Mouse (Mus musculus) ES-E14 (cell line): ENCODE measurements at regions not wholly inside any gene's neighbourhood (a gene's known extent, or its start where the extent isn't known, plus 50 kb on each side); places are given as distances from the start of the nearest gene placed in this dataset.

ENCODE experiments used
- DNase-seq: peaks from one replicate; pipeline ENCODE4 v3.0.0-alpha.2; 2013; ENCODE audit warnings: low read depth, low spot score
- H3K27ac ChIP-seq: 2 replicates; pipeline ENCODE4 v1.5.1; 2012; ENCODE audit warnings: low read depth, mild to moderate bottlenecking, low read length, moderate library complexity, mixed read lengths; ENCODE audit not compliant: poor library complexity, insufficient read depth, severe bottlenecking
- H3K36me3 ChIP-seq: 2 replicates; pipeline ENCODE4 v1.6.1; 2012; ENCODE audit warnings: mild to moderate bottlenecking, low read length, moderate library complexity, mixed read lengths; ENCODE audit not compliant: control insufficient read depth, poor library complexity, insufficient read depth, severe bottlenecking
- H3K4me1 ChIP-seq, 2 experiments: fragments of 150-350 bp in 1 of 2; sonication (generic) in 1 of 2; 2 replicates each; pipeline ENCODE4 v1.6.1; 2012; ENCODE audit warnings: low read length in 2 of 2, mild to moderate bottlenecking in 1 of 2, mixed read lengths in 1 of 2; ENCODE audit not compliant: control insufficient read depth in 2 of 2, insufficient read depth in 2 of 2, poor library complexity in 1 of 2
- H3K4me3 ChIP-seq, 2 experiments: fragments of 150-350 bp in 1 of 2; sonication (generic) in 1 of 2; 2 replicates each; pipeline ENCODE4 v1.5.1; 2012; ENCODE audit warnings: low read length in 2 of 2, low read depth in 1 of 2, mild to moderate bottlenecking in 1 of 2, mixed read lengths in 1 of 2; ENCODE audit not compliant: insufficient read depth in 1 of 2, poor library complexity in 1 of 2, severe bottlenecking in 1 of 2
- H3K9ac ChIP-seq: 2 replicates; pipeline ENCODE4 v1.6.1; 2012; ENCODE audit warnings: low read depth, mild to moderate bottlenecking, low read length, mixed read lengths; ENCODE audit not compliant: poor library complexity, insufficient read depth, severe bottlenecking
- H3K9me3 ChIP-seq: fragments of 150-350 bp; sonication (generic); 2 replicates; pipeline ENCODE4 v1.6.1; 2012; ENCODE audit warnings: low read depth, mild to moderate bottlenecking, low read length; ENCODE audit not compliant: control insufficient read depth, insufficient read depth
- CHD2 ChIP-seq: IDR thresholded peaks from 2 replicates; pipeline ENCODE4 v1.6.1; 2014; ENCODE audit warnings: mild to moderate bottlenecking, low read depth, low read length, inconsistent platforms
- HCFC1 ChIP-seq: IDR thresholded peaks from 2 replicates; pipeline ENCODE4 v1.6.1; 2012; ENCODE audit warnings: low read length, inconsistent platforms, borderline replicate concordance; ENCODE audit not compliant: insufficient read depth
- MAFK ChIP-seq: IDR thresholded peaks from 2 replicates; pipeline ENCODE4 v1.6.1; 2014; ENCODE audit warnings: mild to moderate bottlenecking, low read depth, low read length, inconsistent platforms; ENCODE audit not compliant: insufficient read depth
- ZC3H11A ChIP-seq: IDR thresholded peaks from 2 replicates; pipeline ENCODE4 v1.6.1; 2012; ENCODE audit warnings: low read depth, mild to moderate bottlenecking, inconsistent platforms, low read length, borderline replicate concordance
- ZNF384 ChIP-seq: IDR thresholded peaks from 2 replicates; pipeline ENCODE4 v1.6.1; 2012; ENCODE audit warnings: low read depth, low read length, inconsistent platforms
- in situ Hi-C, 2 experiments: fragments of 600-800 bp; cut with MboI; formaldehyde crosslinking; loops; one replicate each; pipeline ENCODE4 v1.15.1; 2025; ENCODE audit warnings: low sequenced_read_pairs in 2 of 2, inconsistent platforms in 1 of 2; ENCODE audit not compliant: unreplicated experiment in 2 of 2

DNA sequence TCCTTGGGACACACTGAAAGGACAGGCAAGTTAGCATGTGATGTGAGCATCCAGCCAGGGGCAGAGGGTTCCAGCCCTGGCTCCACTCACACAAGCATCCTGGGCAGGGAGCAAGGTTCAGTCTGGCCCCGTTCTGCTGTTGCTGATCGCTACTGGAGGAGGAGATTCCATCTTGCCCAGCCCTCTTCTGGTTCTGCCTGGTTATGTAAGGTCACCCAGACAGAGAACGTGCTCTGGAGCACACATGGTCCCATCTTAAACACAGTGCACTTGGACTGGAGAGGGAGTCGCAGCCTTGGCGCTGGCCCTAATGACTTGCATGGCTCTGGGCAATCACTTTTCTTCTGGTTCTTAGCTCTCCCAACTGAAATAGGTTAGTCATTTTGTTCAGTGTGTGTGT lies 96.2 kb upstream of the Tnp1 start:
- no peaks in the 10 kb centered on the region for H3K36me3 ChIP-seq
- in situ Hi-C loops: no loop called here
- no peak overlapping the region for H3K9ac ChIP-seq
- no peaks in the 10 kb centered on the region for H3K4me1 ChIP-seq
- TF ChIP-seq ZC3H11A: no peak
- TF ChIP-seq CHD2: no peak
- no peak for TF ChIP-seq MAFK
- TF ChIP-seq ZNF384: no peak
- TF ChIP-seq HCFC1: no peak
- H3K4me3 ChIP-seq: no peak overlapping the region
- no peaks in the 10 kb centered on the region for H3K9me3 ChIP-seq
- no peak overlapping the region for H3K27ac ChIP-seq
- no peak for DNase-seq

DNA sequence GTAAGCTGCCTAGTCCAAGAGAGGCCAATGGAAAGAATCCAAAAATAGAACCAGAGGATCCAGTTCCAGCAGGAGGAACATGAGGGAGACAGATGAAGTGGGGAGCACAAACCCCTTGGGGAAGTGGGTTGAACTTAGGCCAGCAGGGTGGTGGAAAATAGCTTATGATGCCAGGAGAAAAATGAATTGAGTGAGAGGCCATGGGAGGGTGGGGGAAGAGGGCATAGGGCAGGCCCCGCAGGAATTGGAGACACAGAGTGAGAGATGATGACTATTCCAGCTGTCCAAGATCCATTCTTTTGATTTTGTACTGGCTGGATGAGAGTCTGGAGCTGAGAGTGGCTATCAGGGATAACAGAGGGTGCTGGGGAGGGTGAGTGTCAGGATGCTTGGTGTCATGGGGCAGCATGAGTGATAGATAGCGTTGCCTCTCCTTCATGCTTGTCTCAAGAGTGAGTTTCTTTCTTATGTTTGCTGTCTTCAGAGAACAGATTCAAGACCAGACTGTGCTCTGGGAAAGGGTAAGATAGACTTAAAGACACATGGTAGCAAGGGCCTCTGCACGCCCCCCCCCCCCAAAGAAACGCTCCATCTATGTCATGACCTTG lies 90.3 kb upstream of the Tnp1 start:
- H3K4me1 ChIP-seq: no peaks in the 10 kb centered on the region

DNA sequence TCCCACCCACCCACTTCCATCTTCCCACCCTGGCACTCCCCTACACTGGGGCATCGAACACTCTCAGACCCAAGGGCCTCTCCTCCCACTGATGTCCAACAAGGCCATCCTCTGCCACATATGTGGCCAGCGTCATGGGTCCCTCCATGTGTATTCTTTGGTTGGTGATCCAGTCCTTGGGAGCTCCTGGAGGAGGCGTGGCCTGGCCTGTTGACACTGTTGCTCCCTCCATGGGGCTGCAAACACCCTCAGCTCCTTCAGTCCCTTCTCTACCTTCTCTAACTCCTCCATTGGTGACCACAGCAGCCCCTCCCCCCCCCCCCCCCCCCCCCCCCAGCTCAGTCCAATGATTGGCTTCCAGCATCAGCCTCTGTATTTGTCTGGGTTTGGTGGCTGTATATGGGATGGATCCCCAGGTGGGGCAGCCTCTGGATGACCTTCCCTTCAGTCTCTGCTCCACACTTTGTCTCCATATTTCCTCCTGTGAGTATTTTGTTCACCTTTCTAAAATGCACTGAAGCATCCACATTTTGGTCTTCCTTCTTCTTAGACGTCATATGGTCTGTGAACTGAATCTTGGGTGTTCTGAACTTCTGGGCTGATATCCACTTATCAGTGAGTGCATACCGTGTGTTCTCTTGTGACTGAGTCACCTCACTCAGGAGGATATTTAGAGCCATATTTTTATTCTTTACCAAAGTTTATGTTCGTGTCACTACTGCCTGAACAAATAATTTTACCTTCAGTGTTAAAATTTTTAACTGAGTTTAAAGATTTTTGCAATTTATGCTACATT lies 82.1 kb upstream of the Tnp1 start:
- Histone ChIP-seq H3K27ac (no peak overlapping the region), H3K4me1 (no peaks in the 10 kb centered on the region), H3K4me3 (no peak overlapping the region), H3K36me3 (no peaks in the 10 kb centered on the region), H3K9ac (no peak overlapping the region), H3K9me3 (no peaks in the 10 kb centered on the region)
- in situ Hi-C loops: no loop called here
- no peak for TF ChIP-seq CHD2
- DNase-seq: no peak

More for the DNA sequence above, 90.3 kb upstream of the Tnp1 start:
- H3K4me3 ChIP-seq: no peak overlapping the region
- no peak overlapping the region for H3K27ac ChIP-seq
- in situ Hi-C loops: no loop called here
- no peaks in the 10 kb centered on the region for H3K36me3 ChIP-seq
- TF ChIP-seq MAFK: no peak
- TF ChIP-seq ZC3H11A: no peak
- TF ChIP-seq HCFC1: no peak
- TF ChIP-seq ZNF384: no peak
- TF ChIP-seq CHD2: no peak
- no peaks in the 10 kb centered on the region for H3K9me3 ChIP-seq
- no peak overlapping the region for H3K9ac ChIP-seq
- DNase-seq: no peak

DNA sequence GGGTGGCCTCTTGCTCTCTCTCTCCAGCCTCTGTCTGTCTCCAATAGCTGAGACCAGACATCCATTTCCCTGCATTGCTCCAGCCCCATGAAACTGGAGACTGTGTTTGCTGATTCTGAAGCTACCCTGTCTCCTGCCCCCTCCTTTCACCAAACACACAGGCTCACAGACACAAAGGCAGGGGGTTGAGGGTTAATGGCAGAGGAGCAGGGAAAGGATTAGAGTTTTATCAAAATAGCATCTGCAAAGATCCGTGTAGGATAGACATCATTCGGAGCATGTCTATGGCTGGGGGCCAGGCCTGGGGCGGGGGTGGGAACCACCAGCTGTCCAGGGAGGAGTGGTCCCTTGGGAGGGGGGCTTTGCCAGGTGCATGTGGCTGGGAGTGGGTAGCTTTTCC lies 73.9 kb upstream of the Tnp1 start:
- Histone ChIP-seq H3K9ac (no peak overlapping the region), H3K4me1 (no peaks in the 10 kb centered on the region), H3K36me3 (no peaks in the 10 kb centered on the region), H3K4me3 (no peak overlapping the region), H3K27ac (no peak overlapping the region), H3K9me3 (no peaks in the 10 kb centered on the region)
- in situ Hi-C loops: no loop called here
- DNase-seq: no peak
- no peak for TF ChIP-seq HCFC1
- TF ChIP-seq ZNF384: no peak

DNA sequence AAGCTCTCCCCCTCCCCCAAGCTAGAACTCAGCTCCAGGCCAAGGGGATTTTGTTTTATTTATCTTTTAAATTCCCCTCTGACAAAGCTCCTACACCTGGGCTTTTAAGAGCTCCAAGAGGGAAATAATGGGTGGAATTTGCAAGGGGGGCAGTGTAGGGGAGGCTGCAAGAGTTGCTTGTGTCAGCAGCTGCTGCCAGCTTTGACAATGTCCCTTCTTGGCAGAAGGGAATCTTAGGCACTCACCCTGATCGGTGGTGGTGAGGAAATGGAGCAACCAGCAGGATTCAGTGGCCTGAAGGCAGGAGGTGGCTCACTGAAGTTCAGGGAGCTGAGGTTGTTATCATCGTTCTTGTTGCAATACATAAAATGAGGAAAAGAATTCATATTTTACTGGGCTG lies 72.8 kb upstream of the Tnp1 start:
- in situ Hi-C loops: no loop called here
- TF ChIP-seq ZNF384: no peak
- TF ChIP-seq MAFK: no peak
- TF ChIP-seq CHD2: no peak
- TF ChIP-seq HCFC1: no peak
- TF ChIP-seq ZC3H11A: no peak

More for the DNA sequence above, 72.8 kb upstream of the Tnp1 start:
- Histone ChIP-seq H3K36me3 (no peaks in the 10 kb centered on the region), H3K27ac (no peak overlapping the region), H3K9ac (no peak overlapping the region), H3K9me3 (no peaks in the 10 kb centered on the region), H3K4me1 (no peaks in the 10 kb centered on the region), H3K4me3 (no peak overlapping the region)
- DNase-seq: no peak
